Mouse (Mus musculus) erythroblast, embryonic 14.5 days (primary cell): ENCODE measurements around the gene Zfp69.

Experiments used
- GATA1 ChIP-seq: IDR thresholded peaks from 2 replicates; pipeline ENCODE4 v1.6.1; 2012; ENCODE audit warnings: low read length, inconsistent platforms, mixed read lengths
- TAL1 ChIP-seq: IDR thresholded peaks from 3 replicates; pipeline ENCODE4 v1.6.1; 2012; ENCODE audit warnings: low read length, inconsistent platforms, mixed read lengths

DNA sequence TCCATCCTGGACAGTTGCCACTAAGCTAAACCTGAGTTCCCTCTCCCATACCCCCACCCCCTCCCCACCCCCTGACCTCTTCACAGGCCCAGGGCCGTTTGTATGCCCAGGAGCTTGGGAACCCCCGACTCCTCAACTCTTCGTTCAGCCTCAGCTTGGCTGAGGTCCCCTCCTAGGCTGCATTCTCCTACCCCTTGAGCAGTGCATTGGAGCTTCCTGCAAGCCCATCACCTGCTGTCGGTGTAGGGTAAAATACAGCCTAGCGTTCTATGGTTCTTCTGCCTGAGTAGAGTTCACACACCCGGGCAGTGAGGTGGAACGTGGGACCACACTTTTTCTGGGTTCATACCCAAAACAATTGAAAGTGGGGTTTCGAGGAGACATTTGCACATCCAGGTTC, 38.1 kb downstream of the Zfp69 start:
- TF ChIP-seq TAL1 = no peak
- no peak for TF ChIP-seq GATA1
